Mouse (Mus musculus): ENCODE data around the gene Abhd6. TPM values are rescaled to one million over a fixed set of nuclear protein-coding genes. Genes with fewer than 3 reads are reported as not detected.

Abhd6 gene
- 14.8 and 15.1 TPM in 2 replicates for polyA plus RNA-seq (2014; fragmentation: Nextera tagmentation; extraction: Ambion mirVana)

GRCm38 (mm10) chr14:8002432-8003092 is at the start of gene Abhd6:
Abhd6 (plus strand) TSS chr14:8002902.
- no peak within 1 kb of the TSS for H3K27ac ChIP-seq (ENCODE audit: low read depth)
- DNase-seq: peak; percentile 88
- peak within 1 kb of the TSS; percentile 47 for H3K4me3 ChIP-seq (ENCODE audit: low read depth, low read length)
- H3K4me1 ChIP-seq (ENCODE audit: insufficient read depth): 0 out of 2 replicates have a peak, but pooled peaks cover 7% of the 10 kb centered on the region
- peak within 1 kb of the TSS; percentile 79 for H3K4me2 ChIP-seq
- H3K9me3 ChIP-seq (ENCODE audit: low read depth, low read length): no peaks in the 10 kb centered on the region
- TF ChIP-seq CTCF (IDR thresholded peaks at IDR 0.05; ENCODE audit: low read depth): no peak
- no peaks in the 10 kb centered on the region for H3K36me3 ChIP-seq (ENCODE audit: insufficient read depth)
- peak; percentile 80 for ATAC-seq (ENCODE audit: insufficient read depth)
- peak within 1 kb of the TSS; percentile 53 for H3K9ac ChIP-seq
- WGBS: 2% methylated on average over 38 of the region's 38 CpGs
- peaks cover 24% of the 10 kb centered on the region for H3K27me3 ChIP-seq (ENCODE audit: insufficient read depth, low read length)

- Histone ChIP-seq H3K27ac (ENCODE audit: low read depth) (peak overlapping the region; percentile 79), H3K9me3 (ENCODE audit: low read depth, low read length) (no peaks in the 10 kb centered on the region), H3K4me1 (ENCODE audit: insufficient read depth) (no peaks in the 10 kb centered on the region; the same call in 1 of the 2 replicates), H3K4me2 (no peak overlapping the region), H3K4me3 (ENCODE audit: low read depth, low read length) (no peak overlapping the region), H3K27me3 (ENCODE audit: insufficient read depth, low read length) (no peaks in the 10 kb centered on the region), H3K9ac (no peak overlapping the region; the same call in 1 of the 2 replicates), H3K36me3 (ENCODE audit: insufficient read depth) (peaks cover 19% of the 10 kb centered on the region)
- TF ChIP-seq CTCF (IDR thresholded peaks at IDR 0.05; ENCODE audit: low read depth): no peak
- DNase-seq: peak; percentile 49
- no peak for ATAC-seq (ENCODE audit: insufficient read depth)
- 36% methylated on average over 6 of the region's 6 CpGs for WGBS
These were observed 48.6 kb upstream of the Abhd6 start for GRCm38 (mm10) chr14:7954071-7954471.

GRCm38 (mm10) chr14:7956427-7956826 is 46.3 kb upstream of the Abhd6 start:
- no peak overlapping the region for H3K4me3 ChIP-seq (ENCODE audit: low read depth, low read length)
- DNase-seq: no peak
- no peak overlapping the region for H3K27ac ChIP-seq (ENCODE audit: low read depth)
- no peaks in the 10 kb centered on the region for H3K36me3 ChIP-seq (ENCODE audit: insufficient read depth)
- no peak for ATAC-seq (ENCODE audit: insufficient read depth)
- WGBS: 61% methylated on average over 10 of the region's 10 CpGs
- H3K9ac ChIP-seq: no peak overlapping the region
- H3K4me1 ChIP-seq (ENCODE audit: insufficient read depth): peaks cover 4% of the 10 kb centered on the region; the same call in 1 of the 2 replicates
- H3K27me3 ChIP-seq (ENCODE audit: insufficient read depth, low read length): no peaks in the 10 kb centered on the region
- TF ChIP-seq CTCF (IDR thresholded peaks at IDR 0.05; ENCODE audit: low read depth): no peak
- H3K9me3 ChIP-seq (ENCODE audit: low read depth, low read length): no peaks in the 10 kb centered on the region
- no peak overlapping the region for H3K4me2 ChIP-seq

GRCm38 (mm10) chr14:7957049-7957448 is 45.7 kb upstream of the Abhd6 start, which contains the start of gene Gm45521:
Gm45521 (plus strand) TSS chr14:7957288.
- no peak within 1 kb of the TSS for H3K9ac ChIP-seq
- no peak for DNase-seq
- H3K4me1 ChIP-seq (ENCODE audit: insufficient read depth): peaks cover 8% of the 10 kb centered on the region; the same call in 1 of the 2 replicates
- no peaks in the 10 kb centered on the region for H3K27me3 ChIP-seq (ENCODE audit: insufficient read depth, low read length)
- H3K27ac ChIP-seq (ENCODE audit: low read depth): no peak within 1 kb of the TSS
- TF ChIP-seq CTCF (IDR thresholded peaks at IDR 0.05; ENCODE audit: low read depth): no peak
- WGBS: 46% methylated on average over 9 of the region's 9 CpGs
- H3K9me3 ChIP-seq (ENCODE audit: low read depth, low read length): no peaks in the 10 kb centered on the region
- H3K4me2 ChIP-seq: no peak within 1 kb of the TSS
- H3K36me3 ChIP-seq (ENCODE audit: insufficient read depth): no peaks in the 10 kb centered on the region
- no peak within 1 kb of the TSS for H3K4me3 ChIP-seq (ENCODE audit: low read depth, low read length)
- no peak for ATAC-seq (ENCODE audit: insufficient read depth)

- H3K4me1 ChIP-seq (ENCODE audit: insufficient read depth): 0 out of 2 replicates have a peak, but pooled peaks cover 8% of the 10 kb centered on the region
- DNase-seq: peak; percentile 56
- 51% methylated on average over 11 of the region's 11 CpGs for WGBS
These were observed 42.1 kb upstream of the Abhd6 start for GRCm38 (mm10) chr14:7960616-7961015.

GRCm38 (mm10) chr14:7961714-7962113 is 41.0 kb upstream of the Abhd6 start:
- no peaks in the 10 kb centered on the region for H3K27me3 ChIP-seq (ENCODE audit: insufficient read depth, low read length)
- no peak overlapping the region for H3K9ac ChIP-seq
- ATAC-seq (ENCODE audit: insufficient read depth) (no peak), DNase-seq (peak; percentile 73)
- no peak overlapping the region for H3K4me3 ChIP-seq (ENCODE audit: low read depth, low read length)
- H3K4me1 ChIP-seq (ENCODE audit: insufficient read depth): 0 out of 2 replicates have a peak, but pooled peaks cover 8% of the 10 kb centered on the region
- H3K9me3 ChIP-seq (ENCODE audit: low read depth, low read length): no peaks in the 10 kb centered on the region
- WGBS: 40% methylated on average over 5 of the region's 5 CpGs
- no peak overlapping the region for H3K27ac ChIP-seq (ENCODE audit: low read depth)
- H3K4me2 ChIP-seq: no peak overlapping the region
- TF ChIP-seq CTCF (IDR thresholded peaks at IDR 0.05; ENCODE audit: low read depth): no peak
- no peaks in the 10 kb centered on the region for H3K36me3 ChIP-seq (ENCODE audit: insufficient read depth)

More at GRCm38 (mm10) chr14:7960616-7961015, 42.1 kb upstream of the Abhd6 start:
- H3K9ac ChIP-seq: no peak overlapping the region
- no peak overlapping the region for H3K4me2 ChIP-seq
- H3K4me3 ChIP-seq (ENCODE audit: low read depth, low read length): no peak overlapping the region
- H3K9me3 ChIP-seq (ENCODE audit: low read depth, low read length): no peaks in the 10 kb centered on the region
- peak; percentile 20; the same call in 1 of the 2 replicates for ATAC-seq (ENCODE audit: insufficient read depth)
- no peaks in the 10 kb centered on the region for H3K36me3 ChIP-seq (ENCODE audit: insufficient read depth)
- H3K27me3 ChIP-seq (ENCODE audit: insufficient read depth, low read length): no peaks in the 10 kb centered on the region
- peak; percentile 59 for TF ChIP-seq CTCF (IDR thresholded peaks at IDR 0.05; ENCODE audit: low read depth)
- no peak overlapping the region for H3K27ac ChIP-seq (ENCODE audit: low read depth)

GRCm38 (mm10) chr14:7962626-7963025 is 40.1 kb upstream of the Abhd6 start:
- 90% methylated on average over 2 of the region's 2 CpGs for WGBS
- no peak overlapping the region for H3K4me3 ChIP-seq (ENCODE audit: low read depth, low read length)

More at GRCm38 (mm10) chr14:7962626-7963025, 40.1 kb upstream of the Abhd6 start:
- H3K4me1 ChIP-seq (ENCODE audit: insufficient read depth): 0 out of 2 replicates have a peak, but pooled peaks cover 8% of the 10 kb centered on the region
- H3K27me3 ChIP-seq (ENCODE audit: insufficient read depth, low read length): no peaks in the 10 kb centered on the region
- DNase-seq: no peak
- H3K4me2 ChIP-seq: no peak overlapping the region
- H3K36me3 ChIP-seq (ENCODE audit: insufficient read depth): no peaks in the 10 kb centered on the region
- ATAC-seq (ENCODE audit: insufficient read depth): no peak
- H3K9me3 ChIP-seq (ENCODE audit: low read depth, low read length): no peaks in the 10 kb centered on the region
- H3K9ac ChIP-seq: no peak overlapping the region
- no peak overlapping the region for H3K27ac ChIP-seq (ENCODE audit: low read depth)
- TF ChIP-seq CTCF (IDR thresholded peaks at IDR 0.05; ENCODE audit: low read depth): no peak
